Mouse (Mus musculus) CD4-positive helper T cell, adult 2 months (primary cell): ENCODE data around the gene Pacsin2.

Source experiments
- DNase-seq: peaks from one replicate; pipeline ENCODE4 v3.0.0-alpha.2; 2012; ENCODE audit warnings: low read depth, missing footprints, low spot score

Gene Pacsin2

DNA sequence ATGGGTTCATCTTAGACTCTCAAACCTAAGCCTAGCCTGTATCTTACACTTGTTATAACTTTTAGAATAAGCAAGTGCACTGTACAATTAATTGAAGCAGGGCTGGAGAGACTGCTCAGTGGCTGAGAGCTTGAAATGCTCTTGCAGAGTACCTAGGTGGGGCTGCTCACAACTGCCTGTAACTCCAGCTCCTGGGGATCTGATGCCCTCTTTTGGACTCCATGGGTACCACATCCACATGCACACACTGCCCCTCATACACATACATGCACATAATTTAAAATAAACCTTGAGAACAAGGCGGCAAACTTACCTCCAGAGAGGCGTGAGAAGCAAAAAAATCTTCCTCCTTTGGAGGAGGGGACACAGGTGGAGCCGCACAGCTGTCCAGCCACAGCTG, 132.0 kb downstream of the Pacsin2 start:
- no peak for DNase-seq

DNA sequence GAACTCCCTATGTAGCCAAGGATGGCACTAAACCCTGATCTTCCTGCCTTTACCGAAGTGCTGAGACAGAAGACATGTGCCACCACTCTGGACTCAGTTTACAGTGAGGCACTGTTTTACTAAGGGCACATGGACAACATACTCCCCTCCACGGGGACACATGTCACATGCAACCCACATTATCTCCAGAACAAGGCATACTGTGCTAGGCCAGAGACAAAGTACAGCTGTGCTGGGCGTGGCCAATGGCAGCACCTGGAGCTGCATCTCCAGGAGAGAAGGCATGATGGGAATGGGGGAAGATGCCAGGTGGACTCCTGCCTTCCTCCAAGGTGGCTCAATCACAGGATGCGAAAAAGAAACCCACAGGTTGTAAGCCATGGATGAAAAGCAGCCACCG, 135.5 kb downstream of the Pacsin2 start:
- no peak for DNase-seq
